Mouse (Mus musculus): ENCODE measurements around the gene Acacb.

DNA sequence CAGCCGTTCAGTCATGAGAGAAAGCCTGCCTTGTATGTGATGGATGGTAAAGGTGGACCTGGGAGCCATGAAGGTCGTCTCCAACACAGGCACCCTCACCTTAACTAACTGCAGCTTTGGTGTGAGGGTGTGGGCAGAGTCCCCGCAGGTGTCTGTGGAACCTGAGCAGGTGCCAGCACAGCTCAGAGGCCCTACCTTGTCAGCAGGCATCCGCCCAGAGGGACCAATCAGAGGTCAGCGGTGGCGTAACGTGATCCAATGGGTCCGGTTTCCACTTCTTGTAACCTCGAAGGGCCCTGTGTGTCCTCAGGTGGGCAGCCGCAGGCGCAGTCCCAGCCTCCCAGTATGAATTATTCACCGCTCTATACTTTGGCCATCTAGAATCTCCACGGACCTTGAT lies 142.5 kb downstream of the Acacb start, which contains the start of gene Myo1h:
- TF ChIP-seq CTCF (IDR thresholded peaks at IDR 0.05; ENCODE audit: low read depth, low read length) (no peak), GATA1 (IDR thresholded peaks at IDR 0.05; ENCODE audit: borderline replicate concordance, low read length) (no peak), POLR2AphosphoS5 (IDR thresholded peaks at IDR 0.05; ENCODE audit: insufficient replicate concordance, low read depth, low read length) (no peak), TAL1 (conservative IDR thresholded peaks at IDR 0.05; ENCODE audit: low read depth, low read length) (no peak), GATA2 (IDR thresholded peaks at IDR 0.05; ENCODE audit: borderline replicate concordance, low read depth, low read length) (no peak)

Data from G1E (cell line).